Comparison of ENCODE assay signal across 19 mouse cellular contexts in genomic region chr11:8694096-8694495, GRCm38 (mm10). TPM values are rescaled to one million over a fixed set of nuclear protein-coding genes. Genes with fewer than 3 reads are reported as not detected.
DNase-seq lines count a peak whose midpoint lies in the region; ATAC-seq and TF ChIP-seq lines count a peak whose summit lies in the region.
"Had no signal": no experiment of that assay in that cellular context is flagged by ENCODE, and none has a peak within 500 bp of the region (broad histone marks: within the 10 kb centered on the region; RNA-seq: fewer than 3 reads in every experiment).

No protein-coding gene starts in this region.

- H3K36me3 ChIP-seq in kidney, postnatal 0 days (ENCODE audit: insufficient read depth, low read length) = no peaks in the 10 kb centered on the region
- H3K36me3 ChIP-seq in E14TG2a.4 (ENCODE audit: insufficient read depth, low read length) = no peaks in the 10 kb centered on the region
- H3K36me3 ChIP-seq in ES-Bruce4 (ENCODE audit: control insufficient read depth, insufficient read depth, low read length, poor library complexity, severe bottlenecking) = no peaks in the 10 kb centered on the region
- H3K36me3 ChIP-seq in intestine, embryonic 15.5 days = no peaks in the 10 kb centered on the region
- H3K36me3 ChIP-seq: embryonic facial prominence, embryonic 15.5 days; forebrain, embryonic 12.5 days; heart, embryonic 15.5 days; neural tube, embryonic 13.5 days had no signal

- H3K27me3 ChIP-seq in kidney, postnatal 0 days (ENCODE audit: insufficient read depth, low read length) = no peaks in the 10 kb centered on the region
- no peaks in the 10 kb centered on the region for H3K27me3 ChIP-seq in E14TG2a.4 (ENCODE audit: insufficient read depth, low read length)
- H3K27me3 ChIP-seq in ES-Bruce4 (ENCODE audit: control insufficient read depth, insufficient read depth, low read length, poor library complexity, severe bottlenecking) = no peaks in the 10 kb centered on the region
- H3K27me3 ChIP-seq in intestine, embryonic 15.5 days (replicated peaks) = no peaks in the 10 kb centered on the region
- H3K27me3 ChIP-seq: embryonic facial prominence, embryonic 15.5 days; heart, embryonic 15.5 days; neural tube, embryonic 13.5 days had no signal

- H3K4me1 ChIP-seq in kidney, postnatal 0 days (replicated peaks; ENCODE audit: insufficient read depth, low read length) = peaks cover 14% of the 10 kb centered on the region; the same call in 1 of the 2 replicates
- H3K4me1 ChIP-seq in E14TG2a.4 (replicated peaks; ENCODE audit: low read depth, low read length) (peaks cover 84% of the 10 kb centered on the region), ES-Bruce4 (ENCODE audit: control insufficient read depth, insufficient read depth, low read length) (peaks cover 7% of the 10 kb centered on the region)
- H3K4me1 ChIP-seq in intestine, embryonic 15.5 days (replicated peaks) = peaks cover 29% of the 10 kb centered on the region

- no peak overlapping the region for H3K4me2 ChIP-seq in kidney, postnatal 0 days (ENCODE audit: low read length)
- H3K4me2 ChIP-seq in intestine, embryonic 15.5 days (replicated peaks) = no peak overlapping the region
- H3K4me2 ChIP-seq: heart, embryonic 15.5 days; neural tube, embryonic 13.5 days had no signal

- ATAC-seq in kidney, postnatal 0 days (replicated peaks; ENCODE audit: low FRiP score, low read depth) = no peak
- no peak for ATAC-seq in intestine, embryonic 15.5 days
- ATAC-seq: inflammation-experienced regulatory T-cells, adult 6 months; liver, postnatal 0 days had no signal

- no peak overlapping the region for H3K9ac ChIP-seq in kidney, postnatal 0 days (ENCODE audit: low read depth, low read length)
- H3K9ac ChIP-seq in ES-Bruce4 (ENCODE audit: low read depth, poor library complexity, severe bottlenecking) = no peak overlapping the region
- H3K9ac ChIP-seq in intestine, embryonic 15.5 days = no peak overlapping the region
- H3K9ac ChIP-seq: embryonic facial prominence, embryonic 15.5 days; forebrain, embryonic 12.5 days; heart, embryonic 15.5 days; liver, postnatal 0 days; neural tube, embryonic 13.5 days had no signal

- no peak overlapping the region for H3K4me3 ChIP-seq in kidney, postnatal 0 days (replicated peaks; ENCODE audit: low read depth, low read length)
- H3K4me3 ChIP-seq in E14TG2a.4 (replicated peaks; ENCODE audit: low read length) = peak overlapping the region; percentile 53; the same call in 1 of the 2 replicates
- H3K4me3 ChIP-seq in ES-Bruce4 (ENCODE audit: low read depth, low read length) = no peak overlapping the region
- no peak overlapping the region for H3K4me3 ChIP-seq in intestine, embryonic 15.5 days (replicated peaks)
- H3K4me3 ChIP-seq: embryonic facial prominence, embryonic 15.5 days; forebrain, embryonic 12.5 days; heart, embryonic 15.5 days; megakaryocyte, embryonic 14.5 days; neural tube, embryonic 13.5 days had no signal

- no peaks in the 10 kb centered on the region for H3K9me3 ChIP-seq in kidney, postnatal 0 days (replicated peaks; ENCODE audit: low read length)
- no peaks in the 10 kb centered on the region for H3K9me3 ChIP-seq in E14TG2a.4 (ENCODE audit: low read length)
- H3K9me3 ChIP-seq in ES-Bruce4 (replicated peaks; ENCODE audit: control insufficient read depth, insufficient read depth, low read length, poor library complexity, severe bottlenecking) = peaks cover 3% of the 10 kb centered on the region; the same call in 1 of the 2 replicates
- no peaks in the 10 kb centered on the region for H3K9me3 ChIP-seq in intestine, embryonic 15.5 days
- H3K9me3 ChIP-seq: embryonic facial prominence, embryonic 15.5 days; forebrain, embryonic 12.5 days; heart, embryonic 15.5 days; neural tube, embryonic 13.5 days had no signal

- TF ChIP-seq EP300 in ES-Bruce4 (IDR thresholded peaks at IDR 0.05; ENCODE audit: insufficient read depth, low read depth, low read length) = 0 out of 2 replicates have a peak, but pooled peaks have one; percentile 38

- no peak for DNase-seq in kidney, postnatal 0 days (ENCODE audit: low spot score)
- DNase-seq in kidney, postnatal 25 days = no peak
- no peak for DNase-seq in spleen, postnatal 10 days (ENCODE audit: low spot score in 2 of 2)
- no peak for DNase-seq in heart, postnatal 14 days
- DNase-seq: adrenal gland, adult 8-10 months; cerebellum, adult 11-12 months; kidney, postnatal 14 days; liver, postnatal 0 days; right cerebral cortex, postnatal 25 days; thymus, postnatal 25 days had no signal

- intact Hi-C loops in heart, postnatal 14 days (cut with DNase I) = no loop called here

- 95% methylated on average over 5 of the region's 5 CpGs for WGBS in kidney, postnatal 0 days
- WGBS in intestine, embryonic 15.5 days = 93% methylated on average over 5 of the region's 5 CpGs

- 0 out of 2 replicates have a peak overlapping the region, but pooled peaks have one; percentile 79 for H3K27ac ChIP-seq in kidney, postnatal 0 days
- H3K27ac ChIP-seq in ES-Bruce4 (ENCODE audit: insufficient read depth, low read length) = peak overlapping the region; percentile 92
- peak overlapping the region; percentile 73; the same call in 1 of the 2 replicates for H3K27ac ChIP-seq in intestine, embryonic 15.5 days

- no peak for TF ChIP-seq POLR2A in ES-Bruce4 (IDR thresholded peaks at IDR 0.05; ENCODE audit: insufficient read depth, low read length)

- no peak for TF ChIP-seq CTCF in kidney, postnatal 0 days (IDR thresholded peaks at IDR 0.05; ENCODE audit: low read depth)
- no peak for TF ChIP-seq CTCF in E14TG2a.4 (conservative IDR thresholded peaks at IDR 0.05; ENCODE audit: low read length)
- TF ChIP-seq CTCF in ES-Bruce4 (IDR thresholded peaks at IDR 0.05; ENCODE audit: low read depth, low read length) = no peak

RNA-seq across cellular contexts. Expression of gene Tns3, which starts 29.8 kb away (rescaled TPM):
- polyA plus RNA-seq in kidney, postnatal 0 days (2015; fragmentation: Nextera tagmentation; extraction: Ambion mirVana) = 17.6 and 18.2 TPM in 2 replicates
- polyA plus RNA-seq in ES-Bruce4 (2011; ENCODE audit: insufficient read depth, insufficient read length, low read depth, missing spikeins) = 45.7 and 46.2 TPM in 2 replicates
- 21.1 and 22.9 TPM in 2 replicates for polyA plus RNA-seq in intestine, embryonic 15.5 days (2015; fragmentation: Nextera tagmentation; extraction: Ambion mirVana)
- 10 to 100 TPM; 21.1 to 23.2 TPM for total RNA-seq in heart, postnatal 14 days (2021)
